Mouse (Mus musculus): Measurements from ENCODE around the gene Col16a1.

Gene Col16a1

GRCm38 (mm10) chr4:130048203-130048479 lies 501 bp downstream of the Col16a1 start:
- DNase-seq: no peak

GRCm38 (mm10) chr4:130050056-130050824 lies 2.6 kb downstream of the Col16a1 start:
- DNase-seq: no peak

- DNase-seq: no peak
These were observed 4.6 kb downstream of the Col16a1 start for GRCm38 (mm10) chr4:130052283-130052682.

GRCm38 (mm10) chr4:130053111-130053510 lies 5.5 kb downstream of the Col16a1 start:
- no peak for DNase-seq

- no peak for DNase-seq
These were observed 7.1 kb downstream of the Col16a1 start for GRCm38 (mm10) chr4:130054727-130055126.

GRCm38 (mm10) chr4:130055160-130056010 lies 7.7 kb downstream of the Col16a1 start:
- no peak for DNase-seq

GRCm38 (mm10) chr4:130056011-130056322 lies 8.3 kb downstream of the Col16a1 start:
- no peak for DNase-seq

- DNase-seq: no peak
These were observed 8.8 kb downstream of the Col16a1 start for GRCm38 (mm10) chr4:130056471-130056870.

- no peak for DNase-seq
These were observed 13.3 kb downstream of the Col16a1 start for GRCm38 (mm10) chr4:130060937-130061336.

- no peak for DNase-seq
These were observed 15.6 kb downstream of the Col16a1 start for GRCm38 (mm10) chr4:130063191-130063590.

GRCm38 (mm10) chr4:130066816-130067215 lies 19.2 kb downstream of the Col16a1 start:
- DNase-seq: peak; percentile 50

GRCm38 (mm10) chr4:130070523-130070922 lies 22.9 kb downstream of the Col16a1 start:
- DNase-seq: no peak

- no peak for DNase-seq
These were observed 24.1 kb downstream of the Col16a1 start for GRCm38 (mm10) chr4:130071758-130072157.

GRCm38 (mm10) chr4:130073367-130073766 lies 25.7 kb downstream of the Col16a1 start:
- DNase-seq: no peak

- no peak for DNase-seq
These were observed 27.3 kb downstream of the Col16a1 start for GRCm38 (mm10) chr4:130074761-130075515.

GRCm38 (mm10) chr4:130076856-130077255 lies 29.2 kb downstream of the Col16a1 start:
- DNase-seq: no peak

- no peak for DNase-seq
These were observed 31.3 kb downstream of the Col16a1 start for GRCm38 (mm10) chr4:130078816-130079485.

- DNase-seq: no peak
These were observed 31.9 kb downstream of the Col16a1 start for GRCm38 (mm10) chr4:130079521-130079920.

- DNase-seq: peak; percentile 21
These were observed 33.9 kb downstream of the Col16a1 start for GRCm38 (mm10) chr4:130081345-130082190.

- DNase-seq: no peak
These were observed 34.6 kb downstream of the Col16a1 start for GRCm38 (mm10) chr4:130082211-130082610.

GRCm38 (mm10) chr4:130084331-130084945 lies 36.8 kb downstream of the Col16a1 start:
- DNase-seq: no peak

All from thymus, postnatal 14 days (tissue).